Mouse (Mus musculus) gastrocnemius, postnatal 25 days (tissue): ENCODE results near the gene Entpd2. TPM values are rescaled to one million over a fixed set of nuclear protein-coding genes. Genes with fewer than 3 reads are reported as not detected.

Experiments used
- DNase-seq: peaks from one replicate; pipeline ENCODE4 v3.0.0; 2022
- microRNA-seq, 2 experiments: library from miRNA; unstranded; fragments of <30 nt; microRNA quantifications; one replicate each; pipeline ENCODE4 v1.2.0; 2021; ENCODE audit warnings: borderline replicate concordance in 2 of 2
- total RNA-seq, 2 experiments: library from RNA; stranded (reverse); gene quantifications; 1 replicate in 1 of 2; 2 replicates in 1 of 2; pipeline ENCODE4 v1.2.3; 2021

Entpd2 gene
- total RNA-seq, 2 experiments from 2014 or later, result 9.1 to 9.4 TPM

DNA sequence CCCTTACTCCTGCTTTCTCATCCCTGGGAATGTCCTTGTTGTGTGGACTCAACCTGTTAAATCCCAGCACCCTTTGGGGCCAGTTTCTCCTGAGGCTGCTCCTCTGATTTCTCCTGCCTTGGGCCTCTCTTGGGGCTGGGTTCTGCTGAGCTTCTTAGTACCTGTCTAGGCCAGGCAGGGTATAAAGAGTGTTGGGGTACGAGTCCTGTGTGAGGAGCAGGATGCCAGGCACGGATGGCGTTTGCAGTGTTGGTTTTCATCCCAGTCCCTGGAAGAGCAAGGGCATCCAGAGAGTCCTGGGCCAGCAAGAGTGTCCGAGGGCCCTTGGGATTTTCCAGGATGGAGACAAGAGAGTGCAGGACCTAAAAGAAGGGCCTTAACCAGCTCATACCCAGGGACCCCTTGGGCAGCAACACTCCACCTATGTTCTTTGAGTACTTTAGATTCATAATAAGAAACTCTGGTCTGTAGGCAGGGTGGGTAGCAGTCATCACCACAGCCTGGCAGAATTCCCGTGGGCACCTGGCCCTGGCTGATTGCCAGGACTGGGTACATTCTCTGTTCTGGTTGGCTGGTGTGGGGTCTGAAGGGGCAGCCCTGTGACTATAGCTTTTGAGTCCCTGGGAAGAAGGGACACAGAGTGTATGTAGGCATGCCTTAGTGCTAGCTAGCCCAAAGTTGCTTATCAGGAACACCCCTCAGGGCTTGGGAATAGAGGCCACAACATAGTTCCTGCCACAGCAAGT lies 33.9 kb downstream of the Entpd2 start:
- DNase-seq, result no peak

- DNase-seq, result no peak
Measured at GRCm38 (mm10) chr2:25430395-25431233, 34.9 kb downstream of the Entpd2 start.

GRCm38 (mm10) chr2:25431308-25431855 lies 35.7 kb downstream of the Entpd2 start:
- no peak for DNase-seq

DNA sequence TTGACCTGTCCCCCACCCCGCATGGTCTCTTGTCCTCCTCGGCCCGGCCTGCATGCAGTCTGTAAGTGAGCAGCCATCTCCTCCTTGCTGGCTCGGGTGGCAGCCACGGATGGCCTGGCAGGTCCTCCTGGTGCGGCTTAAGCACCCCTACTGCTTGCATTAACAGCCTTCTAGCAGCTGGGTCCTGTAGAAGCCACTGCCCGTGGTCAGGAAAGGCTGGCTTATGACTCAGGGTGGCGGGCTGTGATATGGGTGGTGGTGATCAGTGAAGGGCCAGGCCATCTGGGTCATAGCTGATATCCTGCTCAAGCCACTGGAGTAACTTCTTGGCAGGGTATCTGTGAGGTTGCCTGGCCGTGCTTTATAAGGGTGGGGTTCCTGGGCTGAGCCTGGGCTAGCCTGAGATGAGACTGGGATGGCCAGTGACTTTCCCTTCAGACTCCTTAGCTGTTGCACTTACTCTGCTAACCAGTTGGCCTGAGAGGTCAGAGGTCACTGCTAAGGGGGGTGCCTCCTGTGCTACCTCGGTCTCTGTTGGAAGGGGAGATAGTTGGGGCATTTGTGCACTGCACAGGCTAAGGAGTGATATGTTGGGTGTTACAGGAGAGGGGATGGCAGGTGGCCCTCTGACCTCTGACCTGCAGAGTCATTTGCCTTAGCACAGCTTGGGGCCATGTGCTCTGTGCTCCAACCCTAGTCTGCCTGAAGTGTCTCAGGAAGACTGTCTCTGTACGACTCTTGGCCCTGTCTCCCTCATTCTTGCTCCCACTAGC lies 36.8 kb downstream of the Entpd2 start:
- no peak for DNase-seq

GRCm38 (mm10) chr2:25433101-25433500 lies 37.4 kb downstream of the Entpd2 start:
- DNase-seq, result no peak

GRCm38 (mm10) chr2:25434292-25434691 lies 38.6 kb downstream of the Entpd2 start:
- DNase-seq, result no peak

DNA sequence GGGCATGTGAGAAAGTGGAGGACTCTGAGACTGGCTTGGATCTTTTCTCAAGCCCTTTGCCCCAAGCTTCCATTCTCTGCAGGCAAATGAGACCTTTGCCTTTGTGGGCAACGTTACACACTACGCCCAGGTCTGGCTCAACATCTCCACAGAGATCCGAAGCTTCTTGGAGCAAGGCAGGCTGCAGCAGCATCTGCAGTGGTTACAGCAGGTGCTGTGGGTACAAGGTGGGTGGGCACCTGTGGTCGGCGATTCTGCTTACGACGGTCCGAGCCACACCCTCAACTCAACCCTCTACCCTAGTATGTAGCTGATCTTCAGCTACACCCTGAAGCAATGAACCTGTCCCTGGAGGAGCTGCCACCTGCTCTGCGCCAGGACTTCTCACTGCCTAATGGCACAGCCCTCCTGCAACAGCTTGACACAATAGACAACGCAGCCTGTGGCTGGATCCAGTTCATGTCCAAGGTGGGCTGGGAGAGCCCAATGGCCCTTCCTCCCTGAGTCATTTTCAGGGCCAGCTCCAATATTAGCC lies 40.7 kb downstream of the Entpd2 start:
- DNase-seq, result no peak

GRCm38 (mm10) chr2:25441067-25441466 lies 45.4 kb downstream of the Entpd2 start:
- no peak for DNase-seq

DNA sequence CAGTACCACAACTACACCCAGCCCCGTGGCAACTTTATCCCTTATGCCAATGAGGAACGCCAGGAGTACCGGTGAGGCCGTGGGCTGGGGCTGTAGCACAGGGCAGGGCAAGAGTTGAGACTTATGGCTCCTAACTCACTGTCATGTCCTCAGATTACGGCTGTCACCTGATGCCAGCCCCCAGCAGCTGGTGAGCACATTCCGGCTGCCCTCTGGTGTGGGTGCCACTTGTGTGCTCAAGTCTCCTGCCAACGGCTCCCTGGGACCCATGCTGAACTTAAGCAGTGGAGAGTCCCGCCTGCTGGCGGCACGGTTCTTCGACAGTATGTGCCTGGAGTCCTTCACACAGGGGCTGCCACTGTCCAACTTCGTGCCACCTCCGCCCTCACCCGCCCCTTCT lies 47.0 kb downstream of the Entpd2 start:
- DNase-seq, result no peak

Small RNA genes within 50 kb of the gene (microRNA-seq; reads per million reads assigned to microRNA genes)
- gene Mir3087, result 0 to 0.26 reads per million in 2 experiments

Other genes with a start within 250 kb of the Entpd2 start
- gene Nrarp, start 215.1 kb upstream of the Entpd2 start, total RNA-seq, result 1 to 10 TPM; 3.6 to 6.7 TPM
- gene Tor4a, start 199.0 kb upstream of the Entpd2 start, total RNA-seq, result 1 to 10 TPM; 1.1 to 1.3 TPM
- 10 to 100 TPM; 20.5 to 22.3 TPM for gene Nelfb, start 184.4 kb upstream of the Entpd2 start, total RNA-seq
- gene Stpg3, start 181.2 kb upstream of the Entpd2 start, total RNA-seq, result not detected
- gene Fam166a, start 177.1 kb upstream of the Entpd2 start, total RNA-seq, result not detected
- gene Tubb4b, start 171.2 kb upstream of the Entpd2 start, total RNA-seq, result 100 to 1,000 TPM; 167 to 293 TPM
- not detected for gene Slc34a3, start 161.5 kb upstream of the Entpd2 start, total RNA-seq
- gene Rnf224, start 159.1 kb upstream of the Entpd2 start, total RNA-seq, result not detected
- gene Rnf208, start 153.6 kb upstream of the Entpd2 start, total RNA-seq, result under 1 TPM; 0.56 to 0.75 TPM
- not detected for gene Cysrt1, start 153.4 kb upstream of the Entpd2 start, total RNA-seq
- gene AL732309.1, start 149.0 kb upstream of the Entpd2 start, total RNA-seq, result under 1 TPM; 0.82 to 0.99 TPM
- gene Tmem203, start 140.4 kb upstream of the Entpd2 start, total RNA-seq, result 10 to 100 TPM; 10.3 to 11.3 TPM
- gene Tprn, start 133.3 kb upstream of the Entpd2 start, total RNA-seq, result 1 to 10 TPM; 2.1 to 2.9 TPM
- gene Ssna1, start 123.4 kb upstream of the Entpd2 start, total RNA-seq, result 10 to 100 TPM; 31.6 to 33.0 TPM
- 10 to 100 TPM; 27.0 to 27.3 TPM for gene Anapc2, start 123.4 kb upstream of the Entpd2 start, total RNA-seq
- gene Tmem210, start 107.7 kb upstream of the Entpd2 start, total RNA-seq, result not detected
- gene Lrrc26, start 106.0 kb upstream of the Entpd2 start, total RNA-seq, result not detected
- under 1 TPM in 1 of 2 experiments, not detected in 1; 0.08 TPM for gene Grin1, start 76.7 kb upstream of the Entpd2 start, total RNA-seq
- 10 to 100 TPM; 11.9 to 15.4 TPM for gene Man1b1, start 63.5 kb upstream of the Entpd2 start, total RNA-seq
- gene Dpp7, start 39.5 kb upstream of the Entpd2 start, total RNA-seq, result 10 to 100 TPM; 10.1 to 10.4 TPM
- 1 to 10 TPM; 2.8 to 4.6 TPM for gene Uap1l1, start 30.2 kb upstream of the Entpd2 start, total RNA-seq
- gene Sapcd2, start 23.6 kb upstream of the Entpd2 start, total RNA-seq, result under 1 TPM; 0.19 to 0.33 TPM
- gene Npdc1, start 3.5 kb downstream of the Entpd2 start, total RNA-seq, result 10 to 100 TPM; 15.0 to 25.1 TPM
- not detected for gene Fut7, start 27.4 kb downstream of the Entpd2 start, total RNA-seq
- 10 to 100 TPM; 12.5 to 16.2 TPM for gene Abca2, start 32.8 kb downstream of the Entpd2 start, total RNA-seq
- under 1 TPM; 0.35 to 0.64 TPM for gene Clic3, start 61.0 kb downstream of the Entpd2 start, total RNA-seq
- 10 to 100 TPM; 13.7 to 16.2 TPM for gene Paxx, start 65.2 kb downstream of the Entpd2 start, total RNA-seq
- not detected for gene Ptgds, start 74.2 kb downstream of the Entpd2 start, total RNA-seq
- not detected for gene Lcn12, start 98.0 kb downstream of the Entpd2 start, total RNA-seq
- 10 to 100 TPM; 77.2 to 77.4 TPM for gene Fbxw5, start 104.9 kb downstream of the Entpd2 start, total RNA-seq
- gene C8g, start 105.8 kb downstream of the Entpd2 start, total RNA-seq, result 1 to 10 TPM in 1 of 2 experiments, under 1 TPM in 1; 0.86 to 1.3 TPM
- 10 to 100 TPM; 10.5 to 10.9 TPM for gene Traf2, start 151.1 kb downstream of the Entpd2 start, total RNA-seq
- gene Edf1, start 162.0 kb downstream of the Entpd2 start, total RNA-seq, result 100 to 1,000 TPM; 142 to 162 TPM
- 1 to 10 TPM; 1.7 to 3.2 TPM for gene Mamdc4, start 179.0 kb downstream of the Entpd2 start, total RNA-seq
- gene Phpt1, start 179.3 kb downstream of the Entpd2 start, total RNA-seq, result 10 to 100 TPM; 50.1 to 53.7 TPM
- not detected for gene Ajm1, start 185.9 kb downstream of the Entpd2 start, total RNA-seq
- gene Rabl6, start 212.6 kb downstream of the Entpd2 start, total RNA-seq, result 10 to 100 TPM; 63.5 to 67.8 TPM
- gene Ccdc183, start 221.8 kb downstream of the Entpd2 start, total RNA-seq, result not detected
- gene Tmem141, start 226.1 kb downstream of the Entpd2 start, total RNA-seq, result 10 to 100 TPM; 15.2 to 16.4 TPM
- 1 to 10 TPM; 3.9 to 8.5 TPM for gene Fcna, start 232.2 kb downstream of the Entpd2 start, total RNA-seq